Mouse (Mus musculus): ENCODE results near the gene Slc4a2. TPM values are rescaled to one million over a fixed set of nuclear protein-coding genes. Genes with fewer than 3 reads are reported as not detected.

Slc4a2 gene
- total RNA-seq, 2 experiments from 2014 or later, result 29.7 to 31.3 TPM

DNA sequence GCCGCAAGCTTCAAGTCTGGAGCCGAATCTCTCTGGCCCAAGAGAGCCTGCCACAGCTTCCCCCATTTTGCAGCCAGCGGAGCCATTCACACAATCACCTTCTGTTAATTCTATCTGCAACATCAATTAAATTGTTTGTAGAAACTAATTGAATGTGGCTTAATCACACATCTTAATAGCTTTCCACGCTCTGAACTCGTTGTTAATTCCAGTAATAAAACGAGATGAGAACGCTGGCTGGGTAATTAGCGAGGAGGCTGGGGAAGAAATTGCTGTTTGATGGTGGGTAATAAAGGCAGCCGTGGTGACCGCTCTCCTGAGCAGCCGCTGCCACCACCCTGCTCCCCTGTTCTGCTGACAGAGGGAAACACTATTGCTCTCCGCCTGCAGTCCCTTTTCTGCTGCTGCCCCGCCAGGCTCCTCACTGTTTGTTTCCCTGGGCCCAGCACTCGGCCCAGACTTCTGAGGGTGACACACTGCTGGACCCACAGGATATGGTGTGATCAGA, 66.8 kb downstream of the Slc4a2 start:
- intact Hi-C loops (cut with DNase I), result no loop called here

More for the DNA sequence above, 66.8 kb downstream of the Slc4a2 start:
- DNase-seq (ENCODE audit: low spot score), result no peak

Other genes with a start within 250 kb of the Slc4a2 start
- gene Kcnh2, start 72.2 kb upstream of the Slc4a2 start, total RNA-seq (2021), result 10 to 100 TPM; 62.4 to 67.2 TPM
- gene Nos3, start 59.0 kb upstream of the Slc4a2 start, total RNA-seq (2021), result 10 to 100 TPM; 24.1 to 28.1 TPM
- 1 to 10 TPM in 1 of 2 experiments, under 1 TPM in 1; 0.42 to 1.2 TPM for gene Atg9b, start 31.7 kb upstream of the Slc4a2 start, total RNA-seq (2021)
- 10 to 100 TPM; 82.8 to 83.7 TPM for gene Abcb8, start 30.2 kb upstream of the Slc4a2 start, total RNA-seq (2021)
- under 1 TPM in 1 of 2 experiments, not detected in 1; 0.17 TPM for gene Asic3, start 10.4 kb upstream of the Slc4a2 start, total RNA-seq (2021)
- gene Cdk5, start 307 bp upstream of the Slc4a2 start, total RNA-seq (2021), result 10 to 100 TPM; 19.2 to 22.8 TPM
- gene Fastk, start 21.4 kb downstream of the Slc4a2 start, total RNA-seq (2021), result 100 to 1,000 TPM; 275 to 314 TPM
- gene Tmub1, start 24.0 kb downstream of the Slc4a2 start, total RNA-seq (2021), result 10 to 100 TPM in 1 of 2 experiments, 1 to 10 TPM in 1; 9.1 to 12.0 TPM
- gene Agap3, start 28.3 kb downstream of the Slc4a2 start, total RNA-seq (2021), result 10 to 100 TPM; 80.4 to 80.7 TPM
- not detected for gene Gbx1, start 103.4 kb downstream of the Slc4a2 start, total RNA-seq (2021)
- gene Asb10, start 117.1 kb downstream of the Slc4a2 start, total RNA-seq (2021), result 10 to 100 TPM; 85.1 to 85.9 TPM
- gene 4931409K22Rik, start 133.0 kb downstream of the Slc4a2 start, total RNA-seq (2021), result not detected
- 10 to 100 TPM; 48.0 to 53.2 TPM for gene Abcf2, start 153.6 kb downstream of the Slc4a2 start, total RNA-seq (2021)
- gene Chpf2, start 162.9 kb downstream of the Slc4a2 start, total RNA-seq (2021), result 1 to 10 TPM; 7.8 to 9.7 TPM
- gene Smarcd3, start 200.6 kb downstream of the Slc4a2 start, total RNA-seq (2021), result 10 to 100 TPM; 69.0 to 69.3 TPM

All from heart, postnatal 25 days (tissue).